Mouse (Mus musculus): ENCODE measurements at regions not wholly inside any gene's neighbourhood (a gene's known extent, or its start where the extent isn't known, plus 50 kb on each side); places are given as distances from the start of the nearest gene placed in this dataset.
"Not testable (repeated sequence)": the region's sequence is repeated elsewhere in the genome, so short reads cannot be mapped to it uniquely, and the experiment has no call there.

DNA sequence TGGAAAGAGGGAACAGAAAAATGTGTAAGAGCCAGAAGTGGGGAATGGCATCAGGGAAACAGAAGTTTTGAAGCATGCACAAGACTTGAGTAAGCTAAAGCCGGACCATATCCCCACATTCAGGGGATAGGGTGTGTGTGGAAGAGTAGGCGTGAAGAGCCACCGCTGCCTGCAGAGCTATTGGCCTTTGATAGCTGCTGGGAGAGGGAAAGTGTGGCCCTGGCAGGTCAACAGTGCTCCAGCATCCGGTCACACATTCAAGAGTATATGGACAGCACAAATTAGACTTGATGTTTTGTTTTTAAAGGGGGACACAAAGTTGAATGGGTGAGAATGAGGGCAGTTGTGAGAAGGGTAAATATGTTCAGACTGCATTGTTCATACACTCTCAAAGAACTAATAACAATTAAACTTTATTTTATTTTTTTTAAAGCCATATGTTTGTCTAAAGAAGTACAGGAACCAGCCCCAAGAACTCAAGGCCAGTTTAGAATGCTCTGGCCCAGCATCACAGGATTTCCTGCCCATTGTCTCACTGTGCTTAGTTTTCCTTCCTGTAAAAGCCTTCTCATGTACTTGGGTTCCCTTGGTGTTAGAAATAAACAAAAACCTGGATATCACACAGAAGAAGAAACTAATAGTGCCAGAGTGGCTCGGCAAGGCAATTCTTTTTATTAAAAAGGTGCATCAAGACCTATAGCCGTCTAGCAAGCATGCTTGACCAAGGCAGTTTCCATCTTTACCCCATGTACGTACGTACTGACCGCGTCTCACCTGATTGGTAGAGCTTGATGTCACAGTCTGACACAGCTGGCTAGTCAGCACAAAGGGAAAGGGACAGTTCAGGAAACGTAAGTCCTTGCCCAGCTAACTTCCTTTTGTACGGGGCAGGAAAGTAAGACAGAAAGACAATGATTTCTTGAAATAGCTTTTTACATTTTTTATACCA, 144.6 kb upstream of the Rbbp6 start:
- no peaks in the 10 kb centered on the region for H3K9me3 ChIP-seq (ENCODE audit: control insufficient read depth, low read length)
- H3K4me1 ChIP-seq (ENCODE audit: control insufficient read depth) = no peaks in the 10 kb centered on the region
- H3K4me3 ChIP-seq (replicated peaks) = no peak overlapping the region
- no peaks in the 10 kb centered on the region for H3K36me3 ChIP-seq (ENCODE audit: control insufficient read depth)
- TF ChIP-seq TAL1 (IDR thresholded peaks at IDR 0.05; ENCODE audit: low read length) = no peak
- no peak for TF ChIP-seq GATA1 (IDR thresholded peaks at IDR 0.05; ENCODE audit: low read length)
- H3K27me3 ChIP-seq (ENCODE audit: control insufficient read depth) = no peaks in the 10 kb centered on the region

DNA sequence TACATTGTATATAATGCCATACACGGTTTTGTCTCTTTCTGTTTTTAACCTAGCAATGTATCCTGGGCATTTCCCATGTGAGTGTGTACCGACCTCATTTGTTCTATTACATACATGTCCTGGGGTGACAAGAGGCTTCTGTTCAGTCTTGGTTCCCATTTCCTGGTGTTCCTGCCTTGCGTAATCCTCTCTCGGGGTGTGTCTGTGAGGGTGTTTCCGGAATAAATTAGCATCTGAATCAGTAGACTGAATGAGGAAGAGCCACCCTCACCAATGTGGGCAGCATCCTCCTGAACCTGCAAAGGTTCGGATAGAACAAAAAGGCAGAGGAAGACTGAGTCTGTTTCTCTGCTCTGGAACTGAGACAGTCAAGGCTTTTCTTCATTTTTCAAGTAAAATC, 142.1 kb upstream of the Rbbp6 start:
- Histone ChIP-seq H3K4me1 (ENCODE audit: control insufficient read depth) (no peaks in the 10 kb centered on the region), H3K27me3 (ENCODE audit: control insufficient read depth) (no peaks in the 10 kb centered on the region), H3K9me3 (ENCODE audit: control insufficient read depth, low read length) (no peaks in the 10 kb centered on the region), H3K4me3 (replicated peaks) (no peak overlapping the region), H3K36me3 (ENCODE audit: control insufficient read depth) (no peaks in the 10 kb centered on the region)
- TF ChIP-seq GATA1 (IDR thresholded peaks at IDR 0.05; ENCODE audit: low read length) (no peak), TAL1 (IDR thresholded peaks at IDR 0.05; ENCODE audit: low read length) (no peak)

DNA sequence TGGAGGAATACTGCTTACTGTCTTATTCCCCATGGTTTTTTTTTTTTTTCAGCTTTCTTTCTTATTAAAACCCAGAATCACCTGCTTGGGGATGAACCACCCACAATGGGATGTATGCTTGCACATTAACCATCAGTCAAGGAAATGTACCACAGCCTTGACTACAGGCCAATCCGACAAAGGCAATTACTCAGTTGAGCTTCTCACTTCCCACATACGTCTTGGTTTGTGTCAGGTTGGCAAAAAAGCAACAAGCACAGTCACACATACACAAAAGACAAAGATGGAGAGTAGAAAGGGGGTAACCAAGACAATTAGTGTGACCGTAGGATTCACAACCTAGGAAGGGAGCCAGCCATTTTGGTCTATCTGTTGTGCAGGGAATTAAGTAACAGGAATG, 126.4 kb upstream of the Rbbp6 start:
- H3K9me3 ChIP-seq (ENCODE audit: control insufficient read depth, low read length) = no peaks in the 10 kb centered on the region
- H3K36me3 ChIP-seq (ENCODE audit: control insufficient read depth) = no peaks in the 10 kb centered on the region
- H3K27me3 ChIP-seq (ENCODE audit: control insufficient read depth) = no peaks in the 10 kb centered on the region
- H3K4me3 ChIP-seq (replicated peaks) = no peak overlapping the region
- no peaks in the 10 kb centered on the region for H3K4me1 ChIP-seq (ENCODE audit: control insufficient read depth)
- TF ChIP-seq TAL1 (IDR thresholded peaks at IDR 0.05; ENCODE audit: low read length) (no peak), GATA1 (IDR thresholded peaks at IDR 0.05; ENCODE audit: low read length) (no peak)

DNA sequence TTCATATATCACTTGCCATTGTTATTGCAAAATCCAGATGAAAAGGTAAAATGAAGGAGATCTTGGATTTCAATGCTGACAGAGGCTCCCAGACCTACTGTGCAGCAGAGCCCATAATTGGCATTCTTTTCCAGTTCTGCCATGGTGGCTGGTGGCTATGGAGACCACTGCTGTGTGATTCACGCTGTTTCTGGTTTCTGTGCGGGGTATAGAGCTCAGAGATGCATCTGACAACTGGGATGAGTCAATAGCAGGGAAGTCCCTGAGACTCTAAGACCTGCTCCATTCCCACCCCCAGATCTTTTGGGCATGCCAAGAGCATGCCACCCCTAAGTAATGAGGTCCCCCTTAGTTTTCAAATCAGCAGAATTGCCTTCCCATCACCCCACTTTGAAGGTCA, 120.7 kb upstream of the Rbbp6 start:
- no peak for TF ChIP-seq GATA1 (IDR thresholded peaks at IDR 0.05; ENCODE audit: low read length)
- no peak for TF ChIP-seq TAL1 (IDR thresholded peaks at IDR 0.05; ENCODE audit: low read length)
- no peaks in the 10 kb centered on the region for H3K4me1 ChIP-seq (ENCODE audit: control insufficient read depth)
- no peak overlapping the region for H3K4me3 ChIP-seq (replicated peaks)
- no peaks in the 10 kb centered on the region for H3K36me3 ChIP-seq (ENCODE audit: control insufficient read depth)
- no peaks in the 10 kb centered on the region; the same call in 1 of the 2 replicates for H3K9me3 ChIP-seq (ENCODE audit: control insufficient read depth, low read length)
- H3K27me3 ChIP-seq (ENCODE audit: control insufficient read depth) = no peaks in the 10 kb centered on the region

DNA sequence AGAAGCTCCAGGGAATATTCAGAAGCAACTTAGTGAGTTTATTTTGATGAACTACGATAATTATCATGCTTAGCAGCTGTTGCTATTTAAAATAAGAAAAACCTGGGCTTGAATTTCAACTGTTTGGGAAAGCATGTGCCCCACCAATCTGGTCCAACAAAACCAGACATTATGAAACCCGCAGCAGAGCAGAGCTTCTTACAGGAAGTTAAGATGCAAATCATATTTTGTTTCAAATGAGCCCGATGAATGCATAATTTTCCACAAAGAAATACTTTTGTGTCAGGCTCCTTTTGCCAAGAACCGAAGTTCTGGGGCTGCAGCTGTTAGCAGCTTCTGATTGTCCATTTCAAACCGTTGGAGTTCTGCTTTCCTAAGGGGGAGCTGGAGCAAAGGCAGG, 118.1 kb upstream of the Rbbp6 start:
- Histone ChIP-seq H3K9me3 (ENCODE audit: control insufficient read depth, low read length) (no peaks in the 10 kb centered on the region; the same call in 1 of the 2 replicates), H3K4me1 (ENCODE audit: control insufficient read depth) (no peaks in the 10 kb centered on the region), H3K27me3 (ENCODE audit: control insufficient read depth) (no peaks in the 10 kb centered on the region), H3K36me3 (ENCODE audit: control insufficient read depth) (no peaks in the 10 kb centered on the region), H3K4me3 (replicated peaks) (no peak overlapping the region)
- TF ChIP-seq GATA1 (IDR thresholded peaks at IDR 0.05; ENCODE audit: low read length) = no peak
- TF ChIP-seq TAL1 (IDR thresholded peaks at IDR 0.05; ENCODE audit: low read length) = no peak

DNA sequence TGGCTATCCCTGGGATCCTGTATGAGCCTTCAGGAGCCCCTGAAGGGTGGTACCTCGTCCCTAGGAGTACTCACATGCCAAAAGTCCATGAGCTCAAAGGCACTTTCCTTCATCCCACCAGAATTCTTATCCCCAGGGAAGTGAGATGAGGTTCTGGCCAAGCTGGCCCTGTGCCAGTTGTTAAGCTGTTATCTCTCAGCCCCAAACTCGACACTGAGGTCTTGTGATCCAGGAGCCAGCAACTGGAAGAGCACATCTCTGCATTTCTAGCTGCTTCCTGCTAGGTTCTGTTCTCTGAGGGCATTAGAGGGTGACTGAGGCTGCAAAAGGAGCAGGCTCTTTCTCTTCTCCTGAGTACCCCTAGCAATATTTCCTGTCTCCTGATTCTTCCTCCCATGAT, 92.1 kb upstream of the Rbbp6 start:
- Histone ChIP-seq H3K9me3 (ENCODE audit: control insufficient read depth, low read length) (peaks cover 7% of the 10 kb centered on the region), H3K4me3 (replicated peaks) (no peak overlapping the region), H3K27me3 (ENCODE audit: control insufficient read depth) (no peaks in the 10 kb centered on the region), H3K36me3 (ENCODE audit: control insufficient read depth) (no peaks in the 10 kb centered on the region), H3K4me1 (ENCODE audit: control insufficient read depth) (no peaks in the 10 kb centered on the region)
- TF ChIP-seq TAL1 (IDR thresholded peaks at IDR 0.05; ENCODE audit: low read length) = no peak
- TF ChIP-seq GATA1 (IDR thresholded peaks at IDR 0.05; ENCODE audit: low read length) = no peak

DNA sequence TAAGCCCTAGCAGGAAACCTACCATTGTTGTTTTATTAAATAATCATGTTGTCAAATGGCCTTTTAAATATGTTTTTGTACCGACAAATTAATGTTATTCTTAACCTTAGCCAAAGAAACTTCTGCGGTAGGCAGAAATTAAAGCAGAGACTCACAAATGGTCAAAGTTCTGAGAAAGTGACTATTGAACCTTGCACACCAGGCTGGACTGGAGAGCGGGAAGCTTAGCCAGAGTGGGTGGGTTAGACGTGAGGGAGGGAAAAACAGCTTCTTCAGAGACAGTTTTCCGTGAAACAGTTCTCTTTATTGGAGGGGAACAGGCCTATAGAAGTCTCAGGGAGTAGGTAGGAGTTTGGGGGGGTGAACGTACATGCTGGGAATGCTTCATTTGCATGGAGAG, 89.2 kb upstream of the Rbbp6 start:
- no peaks in the 10 kb centered on the region for H3K36me3 ChIP-seq (ENCODE audit: control insufficient read depth)
- no peak overlapping the region for H3K4me3 ChIP-seq (replicated peaks)
- H3K4me1 ChIP-seq (ENCODE audit: control insufficient read depth) = no peaks in the 10 kb centered on the region
- TF ChIP-seq GATA1 (IDR thresholded peaks at IDR 0.05; ENCODE audit: low read length) = no peak
- peaks cover 26% of the 10 kb centered on the region for H3K9me3 ChIP-seq (ENCODE audit: control insufficient read depth, low read length)
- no peaks in the 10 kb centered on the region for H3K27me3 ChIP-seq (ENCODE audit: control insufficient read depth)

DNA sequence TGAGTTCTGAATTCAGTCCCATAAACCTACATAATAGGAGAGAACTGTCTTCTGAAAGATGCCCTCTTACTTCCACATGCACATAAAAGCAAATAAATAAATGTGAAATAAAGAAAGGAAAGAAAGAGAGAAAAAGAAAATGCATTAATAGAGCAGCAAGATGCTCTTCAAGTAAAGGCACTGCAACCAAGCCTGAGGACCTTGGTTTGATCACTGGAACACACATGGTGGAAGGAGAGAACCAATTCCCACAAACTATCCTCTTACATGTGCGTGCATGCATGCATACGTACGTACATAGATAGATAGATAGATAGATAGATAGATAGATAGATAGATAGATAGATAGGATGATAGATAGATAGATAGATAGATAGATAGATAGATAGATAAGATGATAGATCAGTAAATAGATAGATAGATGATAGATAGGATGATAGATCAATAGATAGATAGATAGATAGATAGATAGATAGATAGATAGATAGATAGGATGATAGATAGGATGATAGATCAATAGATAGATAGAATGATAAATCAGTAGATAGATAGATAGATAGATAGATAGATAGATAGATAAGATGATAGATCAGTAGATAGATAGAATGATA, 83.5 kb upstream of the Rbbp6 start:
- not testable (repeated sequence) for H3K36me3 ChIP-seq (ENCODE audit: control insufficient read depth); H3K4me1 ChIP-seq (ENCODE audit: control insufficient read depth); H3K27me3 ChIP-seq (ENCODE audit: control insufficient read depth); H3K4me3 ChIP-seq (replicated peaks)
- H3K9me3 ChIP-seq (ENCODE audit: control insufficient read depth, low read length) = peaks cover 56% of the 10 kb centered on the region

DNA sequence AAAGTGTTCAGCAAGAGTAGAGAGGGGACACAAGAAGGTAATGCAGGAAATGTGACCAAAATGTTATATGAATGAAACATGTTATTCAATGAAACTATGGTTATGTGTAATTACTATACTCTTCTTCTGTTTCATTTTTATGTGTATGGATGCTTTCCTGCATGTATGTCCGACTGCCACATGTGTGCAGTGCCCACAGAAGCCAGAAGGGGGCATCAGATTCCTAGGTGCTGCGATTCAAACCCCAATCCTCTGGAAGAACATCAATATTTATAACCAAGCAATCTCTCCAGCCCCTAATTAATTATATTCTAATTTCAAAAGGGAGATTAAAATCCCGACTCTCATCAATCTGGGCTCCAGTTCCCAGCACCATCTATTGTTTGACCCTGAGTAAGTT, 78.7 kb upstream of the Rbbp6 start:
- Histone ChIP-seq H3K36me3 (ENCODE audit: control insufficient read depth) (no peaks in the 10 kb centered on the region), H3K4me3 (replicated peaks) (no peak overlapping the region), H3K27me3 (ENCODE audit: control insufficient read depth) (no peaks in the 10 kb centered on the region), H3K4me1 (ENCODE audit: control insufficient read depth) (no peaks in the 10 kb centered on the region), H3K9me3 (ENCODE audit: control insufficient read depth, low read length) (peaks cover 33% of the 10 kb centered on the region)
- no peak for TF ChIP-seq TAL1 (IDR thresholded peaks at IDR 0.05; ENCODE audit: low read length)
- TF ChIP-seq GATA1 (IDR thresholded peaks at IDR 0.05; ENCODE audit: low read length) = no peak

Measured in erythroblast, embryonic 14.5 days (primary cell).